Mouse (Mus musculus) left cerebral cortex, adult 9 months (tissue): ENCODE results near the gene Pgm2.

Source experiments
- DNase-seq, 2 experiments: peaks; one replicate each; pipeline ENCODE4 v3.0.0; 2022; ENCODE audit warnings: low spot score in 2 of 2

Gene Pgm2

GRCm38 (mm10) chr5:64144315-64144714, 51.6 kb downstream of the Pgm2 start:
- DNase-seq, result no peak

GRCm38 (mm10) chr5:64146384-64147005, 53.7 kb downstream of the Pgm2 start:
- no peak for DNase-seq

DNA sequence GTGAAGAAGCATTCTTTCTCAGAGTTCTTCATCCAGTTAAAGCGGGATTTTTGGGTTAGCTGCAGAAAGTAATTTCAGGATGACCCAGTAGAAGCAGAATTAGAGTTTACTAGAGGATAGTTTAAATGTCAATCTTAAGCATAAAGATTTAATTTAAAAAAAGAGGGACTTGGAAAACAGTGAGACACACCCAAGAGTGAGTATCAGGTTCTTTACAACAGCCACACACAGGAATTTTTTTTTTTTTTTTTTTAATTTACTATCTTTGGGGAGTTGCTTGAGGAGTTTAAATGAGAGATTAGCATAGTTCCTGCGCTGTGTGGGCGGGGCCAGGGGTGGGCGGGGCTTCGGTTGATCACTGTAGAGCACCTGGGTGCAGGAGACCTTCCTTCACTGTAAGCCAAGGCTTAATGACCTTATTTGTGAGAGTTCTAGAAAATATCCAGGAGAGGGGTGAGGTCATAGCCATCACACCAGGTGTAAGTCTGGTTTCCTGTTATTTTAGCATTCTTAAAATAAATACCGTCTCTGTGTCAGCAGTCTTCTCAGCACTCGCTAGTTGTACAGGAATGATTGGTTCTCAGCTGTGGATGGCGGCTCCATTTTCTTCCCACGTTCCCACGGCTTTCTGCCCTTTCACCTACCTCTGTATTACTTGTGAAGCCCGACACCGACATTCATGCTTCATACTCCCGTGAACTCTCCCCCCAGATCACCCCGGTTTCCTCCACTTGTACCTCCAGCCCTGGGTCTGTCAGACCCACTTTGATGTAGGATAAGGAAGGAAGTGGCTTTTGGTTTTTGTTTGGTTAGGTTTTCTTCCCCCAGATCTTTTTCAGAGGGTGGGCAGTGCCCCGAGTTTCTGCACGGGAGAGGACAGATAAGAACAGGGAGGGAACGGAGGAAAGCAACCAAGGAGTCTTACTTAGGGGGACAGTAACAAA, 56.7 kb downstream of the Pgm2 start:
- no peak for DNase-seq

GRCm38 (mm10) chr5:64153319-64153718, 60.6 kb downstream of the Pgm2 start:
- DNase-seq, result no peak

GRCm38 (mm10) chr5:64155861-64156550, 63.3 kb downstream of the Pgm2 start, which contains the start of gene Tbc1d1:
Tbc1d1 (plus strand) TSS chr5:64156305.
- DNase-seq, result no peak

DNA sequence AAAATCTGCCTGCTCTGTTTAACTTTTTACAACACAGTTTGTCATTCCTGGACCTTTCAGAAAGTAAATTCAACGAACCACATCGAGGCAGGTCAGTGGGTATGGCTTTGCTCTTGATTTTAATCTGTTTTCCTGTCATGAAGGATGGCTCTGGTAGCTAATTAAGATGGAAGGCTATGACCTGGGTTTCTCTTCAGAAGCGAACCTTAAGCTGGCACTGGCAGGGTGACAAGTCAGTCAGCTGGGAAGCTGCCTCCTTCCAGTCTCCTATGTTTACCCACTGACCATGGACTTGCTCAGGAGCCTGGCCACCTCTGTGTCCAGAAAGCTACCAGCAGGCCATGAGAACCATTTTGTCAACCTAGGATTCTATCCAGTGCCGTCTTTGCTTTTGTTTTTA, 63.8 kb downstream of the Pgm2 start:
- DNase-seq, result no peak

GRCm38 (mm10) chr5:64157926-64158325, 65.2 kb downstream of the Pgm2 start:
- no peak for DNase-seq

DNA sequence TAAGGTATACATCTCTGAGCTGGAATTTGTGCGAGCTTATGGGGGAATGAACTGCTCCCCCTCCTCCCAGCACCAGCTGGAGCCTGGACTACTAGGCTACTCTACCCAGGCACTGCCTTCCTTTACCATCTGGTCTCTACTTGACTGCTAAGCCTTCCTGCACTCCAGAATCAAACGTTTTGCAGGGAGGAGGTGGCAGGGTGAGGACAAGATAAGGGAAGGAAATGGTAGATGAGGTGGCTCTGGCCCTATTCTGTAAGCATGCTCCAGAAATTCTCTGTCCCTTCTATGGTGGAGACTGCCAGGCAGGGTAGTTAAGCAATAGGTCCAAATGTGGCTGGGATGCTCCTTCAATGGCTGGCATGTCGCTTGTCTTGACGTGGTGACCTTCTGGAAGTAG, 65.8 kb downstream of the Pgm2 start:
- DNase-seq, result no peak

GRCm38 (mm10) chr5:64159065-64159780, 66.5 kb downstream of the Pgm2 start:
- DNase-seq, result peak in 1 of 2 experiments; percentile 65

- DNase-seq, result peak; percentile 19 to 76
These were observed 67.3 kb downstream of the Pgm2 start for GRCm38 (mm10) chr5:64159781-64160704.

- peak in 1 of 2 experiments; percentile 9 for DNase-seq
These were observed 68.1 kb downstream of the Pgm2 start for GRCm38 (mm10) chr5:64160705-64161391.

- no peak for DNase-seq
These were observed 69.2 kb downstream of the Pgm2 start for GRCm38 (mm10) chr5:64161917-64162316.

GRCm38 (mm10) chr5:64162582-64162981, 69.8 kb downstream of the Pgm2 start:
- no peak for DNase-seq

- DNase-seq, result no peak
These were observed 71.7 kb downstream of the Pgm2 start for GRCm38 (mm10) chr5:64164414-64164813.

DNA sequence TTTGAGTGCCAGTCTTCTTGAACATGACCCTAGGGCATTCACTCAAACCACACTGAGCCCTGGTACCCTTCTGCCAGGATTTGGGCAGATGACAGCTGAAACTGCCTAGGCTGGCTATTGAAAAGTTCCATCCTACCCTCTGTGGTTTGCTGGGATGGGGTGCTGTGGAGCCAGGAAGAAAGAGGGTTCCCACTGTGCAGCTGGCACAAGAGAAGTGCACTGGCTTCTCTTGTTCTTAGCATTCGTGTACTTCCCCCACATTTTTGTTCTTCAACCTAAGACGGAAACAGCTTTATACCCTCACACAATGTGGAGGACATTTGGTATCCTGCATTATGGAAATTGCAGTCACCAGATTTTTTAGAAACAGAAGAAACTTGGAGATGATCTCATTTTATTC, 73.1 kb downstream of the Pgm2 start:
- no peak for DNase-seq

GRCm38 (mm10) chr5:64168990-64169540, 76.3 kb downstream of the Pgm2 start:
- DNase-seq, result no peak

GRCm38 (mm10) chr5:64172884-64173283, 80.1 kb downstream of the Pgm2 start:
- no peak for DNase-seq

DNA sequence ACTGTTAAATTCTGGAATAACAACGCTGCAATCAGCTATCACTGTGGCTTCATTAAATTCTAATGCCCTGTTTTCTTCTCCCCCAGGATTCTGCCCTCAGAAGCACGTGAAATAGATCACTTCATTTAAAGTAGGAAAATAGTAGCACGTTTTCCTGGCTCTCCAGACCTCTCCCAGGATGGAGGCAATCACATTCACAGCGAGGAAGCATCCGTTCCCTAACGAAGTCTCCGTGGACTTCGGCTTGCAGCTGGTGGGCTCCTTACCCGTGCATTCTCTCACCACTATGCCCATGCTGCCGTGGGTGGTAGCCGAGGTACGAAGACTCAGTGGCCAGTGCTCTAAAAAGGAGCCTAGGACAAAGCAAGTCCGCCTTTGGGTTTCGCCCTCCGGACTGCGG, 80.6 kb downstream of the Pgm2 start:
- DNase-seq, result no peak

GRCm38 (mm10) chr5:64174429-64174935, 81.7 kb downstream of the Pgm2 start:
- DNase-seq, result no peak
